Mouse (Mus musculus): ENCODE data around the gene Hmgxb4.
"Not testable (repeated sequence)": the region's sequence is repeated elsewhere in the genome, so short reads cannot be mapped to it uniquely, and the experiment has no call there.

Hmgxb4 gene

DNA sequence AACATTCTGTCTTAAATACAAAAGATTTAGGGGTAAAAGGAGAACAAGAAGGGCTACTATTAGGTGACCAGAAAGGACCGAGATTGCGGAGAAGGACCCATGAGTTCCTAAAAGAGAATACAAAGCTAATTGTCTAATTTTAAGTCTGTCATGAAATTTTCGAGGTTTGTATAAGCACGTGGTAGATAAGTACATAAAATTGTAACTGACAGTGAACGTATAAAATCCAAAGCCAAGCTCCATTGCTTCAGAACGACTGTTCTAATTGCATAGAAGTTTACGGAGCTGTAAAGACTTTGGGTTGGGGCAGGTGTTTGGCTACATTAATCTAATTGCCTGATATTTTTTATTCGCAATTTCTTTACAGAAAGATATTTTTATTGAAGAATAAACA, at the start of gene Hmgxb4:
TSS of gene Hmgxb4 (plus strand) at position 276 of the 394 bp plus-strand sequence.
- DNase-seq (ENCODE audit: low spot score in 2 of 2) = no peak

DNA sequence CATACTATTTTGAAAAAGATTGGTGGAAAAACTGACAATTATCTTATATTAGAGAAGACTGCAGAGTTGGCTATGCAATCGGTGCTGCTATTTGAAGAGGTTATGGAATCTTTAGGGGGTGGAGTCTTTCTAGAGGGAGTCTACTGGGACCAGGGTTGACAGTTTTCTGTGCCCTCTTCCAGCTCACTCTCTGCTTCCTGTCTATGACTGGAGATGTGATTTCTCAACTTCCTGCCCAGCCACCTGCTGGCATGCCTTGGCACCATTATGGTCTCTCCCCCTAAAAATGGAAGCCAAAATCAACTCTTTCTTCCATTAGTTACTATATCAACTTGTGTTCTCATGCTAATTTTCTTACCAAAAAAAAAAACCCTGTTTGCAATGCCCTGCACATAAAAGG, 43.7 kb upstream of the Hmgxb4 start:
- DNase-seq (ENCODE audit: low spot score in 2 of 2) = no peak

DNA sequence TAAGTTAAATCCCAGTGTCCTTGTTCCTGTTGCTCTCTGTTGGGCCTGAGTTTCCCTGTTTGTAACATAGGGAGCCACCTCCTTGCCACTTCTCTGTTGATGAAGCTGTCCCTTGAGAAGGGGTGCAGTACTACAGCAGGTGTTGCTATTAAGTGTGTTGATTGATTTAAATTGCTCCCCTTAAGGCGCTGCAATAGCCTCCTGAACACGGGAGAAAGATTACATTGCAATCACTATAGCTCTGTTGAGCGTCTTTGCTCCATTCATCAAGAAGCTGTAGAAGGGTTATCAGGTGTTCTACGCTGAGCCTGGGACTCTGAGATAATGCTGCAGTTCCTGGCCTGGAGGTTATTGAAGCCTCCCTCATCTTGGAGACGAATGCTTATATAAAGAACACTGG, 29.2 kb upstream of the Hmgxb4 start:
- DNase-seq (ENCODE audit: low spot score in 2 of 2) = no peak

DNA sequence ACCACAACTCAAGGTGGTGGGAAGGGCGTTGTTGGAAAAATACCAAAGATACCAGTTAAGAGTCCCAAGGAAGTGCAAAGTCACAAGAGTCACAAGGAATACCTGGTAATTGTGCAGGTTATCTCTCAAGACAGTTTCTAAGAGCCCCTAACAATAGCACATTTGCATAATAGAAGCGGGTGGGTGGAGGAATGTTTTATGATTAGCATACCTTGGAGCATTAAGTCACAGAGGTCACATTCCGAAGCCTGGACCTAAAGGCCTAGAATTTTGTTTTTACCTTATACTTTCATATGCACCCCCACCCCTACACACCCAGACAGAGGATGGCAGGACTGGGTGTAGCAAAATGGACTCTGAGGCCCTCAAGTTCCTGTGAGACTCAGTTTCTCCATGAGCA, 22.9 kb upstream of the Hmgxb4 start:
- not testable (repeated sequence) for DNase-seq (ENCODE audit: low spot score in 2 of 2)

DNA sequence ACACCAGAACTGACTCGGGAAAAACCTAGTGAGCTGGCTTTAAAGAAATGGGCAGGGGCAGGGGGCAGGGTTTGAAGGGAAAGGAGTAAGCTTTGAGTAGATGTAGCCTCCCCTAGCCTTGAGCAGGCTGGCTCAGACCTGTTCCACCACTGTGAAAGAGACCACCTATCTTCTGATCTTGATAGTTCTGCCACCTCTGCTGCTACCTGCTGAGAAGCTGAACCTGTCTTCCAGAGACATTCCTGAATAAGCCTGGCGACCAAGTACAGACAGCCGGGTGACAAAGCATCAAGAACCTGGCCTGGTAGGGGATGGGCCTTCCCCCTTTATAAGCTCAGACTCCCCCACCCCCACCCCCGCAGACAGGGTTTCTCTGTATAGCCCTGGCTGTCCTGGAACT, 21.5 kb upstream of the Hmgxb4 start:
- DNase-seq (ENCODE audit: low spot score in 2 of 2) = no peak

DNA sequence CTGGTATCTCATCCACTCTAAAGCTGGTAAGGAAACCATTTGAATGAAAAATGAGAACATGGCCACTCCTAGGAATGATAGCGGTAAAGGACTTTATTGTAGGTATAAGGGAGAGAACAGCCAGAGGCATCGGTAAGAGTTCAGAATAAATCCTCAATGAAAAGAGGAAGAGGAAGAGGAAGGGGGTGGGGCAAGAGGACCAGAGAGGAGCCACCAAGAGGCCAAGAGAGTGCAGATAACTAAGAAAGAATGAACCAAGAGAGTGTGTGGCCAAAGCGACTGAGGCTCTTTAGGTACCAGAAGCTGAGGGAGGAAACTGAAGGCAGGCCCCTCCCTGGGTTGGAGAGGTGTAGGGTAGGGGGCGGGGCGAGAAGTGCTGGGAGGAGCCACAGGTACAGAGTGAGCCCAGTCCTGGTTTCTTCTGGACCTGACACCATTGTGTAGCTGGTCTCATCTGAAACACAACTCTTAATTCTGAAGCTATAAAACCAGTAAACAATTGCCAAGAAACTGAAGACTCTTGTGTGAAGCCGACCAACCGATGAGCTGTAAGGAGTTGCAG, 20.8 kb upstream of the Hmgxb4 start:
- no peak for DNase-seq (ENCODE audit: low spot score in 2 of 2)

DNA sequence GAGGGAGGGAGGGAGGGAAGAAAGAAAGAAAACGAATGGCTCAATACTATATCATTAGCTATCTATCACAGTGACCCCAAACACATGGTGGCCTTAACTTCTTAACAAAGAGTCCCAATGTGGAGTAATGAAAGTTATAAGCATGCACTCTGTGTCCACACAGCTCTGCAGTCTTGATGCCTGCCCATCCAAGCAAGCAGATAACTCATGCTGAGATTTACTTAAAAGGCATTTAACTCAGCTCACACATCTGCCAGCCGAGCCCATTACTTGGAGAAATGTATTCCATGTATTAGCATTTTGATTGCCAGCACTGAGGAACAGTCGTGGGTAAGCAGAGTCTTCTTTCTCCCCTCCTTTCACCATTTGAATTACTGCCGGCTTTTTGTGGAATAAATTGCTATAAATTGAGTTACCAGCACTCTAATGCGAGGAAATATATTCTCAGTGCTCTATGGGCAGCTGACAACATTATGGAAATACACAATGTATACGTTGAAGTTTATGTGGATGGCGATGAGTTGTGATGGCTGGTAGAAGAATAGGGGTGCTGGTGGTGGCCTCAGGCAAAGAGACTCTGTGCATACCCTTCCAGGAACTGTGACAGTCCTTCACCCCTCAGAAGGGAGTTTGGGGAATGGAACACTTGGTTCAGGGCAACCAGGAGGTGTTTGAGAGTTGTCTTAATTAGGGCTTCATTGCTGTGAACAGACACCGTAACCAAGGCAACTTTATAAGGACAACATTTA, 19.9 kb upstream of the Hmgxb4 start:
- no peak for DNase-seq (ENCODE audit: low spot score in 2 of 2)

DNA sequence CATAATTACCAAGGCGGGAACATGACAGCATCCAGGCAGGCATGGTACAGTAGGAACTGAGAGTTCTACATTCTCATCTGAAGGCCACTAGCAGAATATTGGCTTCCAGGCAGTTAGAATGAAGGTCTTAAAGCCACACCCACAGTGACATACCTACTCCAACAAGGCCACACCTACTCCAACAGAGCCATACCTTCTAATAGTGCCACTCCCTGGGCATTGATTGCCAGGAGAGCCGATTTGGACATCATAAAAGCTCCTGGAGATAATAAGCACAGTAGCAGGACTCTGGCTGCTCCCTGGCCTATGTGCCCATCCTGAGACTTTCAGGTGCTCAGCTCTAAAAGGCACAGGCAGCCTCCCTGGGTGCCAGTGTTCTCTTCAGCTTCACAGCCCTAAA, 19.3 kb upstream of the Hmgxb4 start:
- no peak for DNase-seq (ENCODE audit: low spot score in 2 of 2)

DNA sequence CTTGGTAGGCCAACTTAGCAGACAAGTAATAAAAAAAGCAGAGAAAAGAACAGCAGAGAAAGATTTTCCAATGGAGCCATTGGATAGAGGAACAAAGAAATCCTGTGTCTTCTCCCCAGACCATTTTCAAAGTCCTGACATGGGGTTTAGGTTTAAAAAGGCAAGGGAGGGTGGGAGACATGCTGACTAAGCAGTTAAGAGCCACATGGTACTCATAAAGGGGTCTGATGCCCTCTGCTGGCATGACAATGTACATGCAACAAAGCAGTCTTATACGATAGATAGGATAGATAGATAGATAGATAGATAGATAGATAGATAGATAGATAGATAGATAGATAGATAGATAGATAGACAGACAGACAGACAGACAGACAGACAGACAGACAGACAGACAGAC, 15.7 kb upstream of the Hmgxb4 start:
- no peak for DNase-seq (ENCODE audit: low spot score in 2 of 2)

DNA sequence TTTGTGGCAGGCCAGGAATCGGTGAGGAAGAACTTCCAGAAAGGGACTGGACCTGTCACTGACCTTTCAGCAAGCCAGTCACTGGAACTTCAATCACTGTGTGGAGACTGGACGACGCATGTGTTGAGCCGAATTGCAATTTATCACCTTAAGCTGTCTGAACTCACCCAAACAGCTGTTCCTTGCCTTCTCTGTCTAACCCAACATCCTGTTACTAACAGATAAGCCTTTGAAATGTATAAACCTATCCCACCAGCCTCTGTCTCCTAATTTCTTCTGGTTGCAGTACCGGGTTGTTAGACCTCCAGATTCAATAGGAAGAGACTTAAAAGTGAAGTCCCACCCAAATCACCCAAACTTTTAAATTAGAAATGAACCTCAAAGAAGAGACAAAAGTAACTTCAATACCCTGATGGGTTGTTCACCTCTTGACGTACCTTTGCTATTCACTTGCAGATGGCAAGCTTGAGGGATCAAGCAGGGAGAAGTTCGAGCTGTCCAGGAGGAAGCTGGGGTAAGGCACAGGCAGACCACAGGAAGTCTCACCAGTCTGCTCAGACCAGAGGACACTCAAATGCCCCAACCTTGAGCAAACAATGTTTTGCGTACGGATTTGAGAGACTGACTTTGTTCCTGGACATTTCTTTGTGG, 13.0 kb upstream of the Hmgxb4 start:
- no peak for DNase-seq (ENCODE audit: low spot score in 2 of 2)

DNA sequence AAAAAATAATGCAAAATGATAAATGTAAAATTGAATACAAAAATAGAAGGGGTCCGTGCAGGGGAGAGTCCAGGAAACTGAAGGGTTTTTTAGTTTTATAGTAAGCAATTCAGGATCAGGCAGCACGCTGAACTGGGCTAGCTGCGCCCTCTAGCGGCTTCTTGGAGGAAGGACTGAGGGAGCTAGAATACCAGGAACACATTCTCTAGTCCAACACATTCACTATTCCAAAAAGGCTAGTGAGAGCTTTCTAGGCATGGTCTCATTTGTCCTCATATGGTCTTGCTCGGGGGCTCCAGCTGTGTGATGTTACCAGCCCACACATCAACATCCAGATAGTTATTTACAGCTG, 12.5 kb upstream of the Hmgxb4 start:
- peak; percentile 3 to 18 for DNase-seq (ENCODE audit: low spot score in 2 of 2)

DNA sequence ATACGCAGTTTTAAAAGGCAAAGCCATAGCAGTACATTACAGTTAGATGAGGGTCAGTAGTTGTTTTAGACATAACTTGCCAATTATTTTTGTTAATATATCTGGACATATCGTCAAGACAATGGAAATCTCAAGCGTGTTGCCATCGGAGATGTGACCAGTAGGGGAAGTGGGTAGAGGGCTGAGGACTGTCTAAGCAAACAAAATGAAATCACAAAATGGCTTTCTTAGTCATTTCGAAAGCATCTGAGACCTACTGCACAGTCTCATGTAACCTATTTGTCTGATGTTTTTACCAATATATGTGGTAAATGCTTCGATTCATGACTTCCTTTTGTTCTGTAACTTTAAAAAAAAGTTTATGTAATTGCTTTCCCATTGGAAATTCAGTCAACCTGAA, 11.3 kb upstream of the Hmgxb4 start:
- no peak for DNase-seq (ENCODE audit: low spot score in 2 of 2)

DNA sequence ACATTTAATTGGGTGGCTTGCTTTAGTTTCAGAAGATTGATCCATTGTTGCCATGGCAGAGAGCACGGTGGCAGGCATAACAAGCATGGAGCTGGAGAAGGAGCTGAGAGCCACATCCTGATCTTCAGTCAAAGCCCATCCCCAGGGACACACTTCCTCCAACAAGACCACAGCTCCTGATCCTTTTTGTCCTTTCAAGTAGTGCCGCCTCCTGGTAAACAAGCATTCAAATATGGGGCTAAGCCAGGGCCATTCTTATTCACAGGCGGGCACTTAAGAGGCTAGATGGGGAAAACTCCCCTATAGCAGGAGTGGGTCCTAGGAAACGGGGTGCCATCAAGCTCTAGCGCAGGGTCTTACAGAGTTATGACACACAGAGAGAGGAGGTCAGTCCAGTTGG, 5.7 kb upstream of the Hmgxb4 start:
- DNase-seq (ENCODE audit: low spot score in 2 of 2) = no peak

DNA sequence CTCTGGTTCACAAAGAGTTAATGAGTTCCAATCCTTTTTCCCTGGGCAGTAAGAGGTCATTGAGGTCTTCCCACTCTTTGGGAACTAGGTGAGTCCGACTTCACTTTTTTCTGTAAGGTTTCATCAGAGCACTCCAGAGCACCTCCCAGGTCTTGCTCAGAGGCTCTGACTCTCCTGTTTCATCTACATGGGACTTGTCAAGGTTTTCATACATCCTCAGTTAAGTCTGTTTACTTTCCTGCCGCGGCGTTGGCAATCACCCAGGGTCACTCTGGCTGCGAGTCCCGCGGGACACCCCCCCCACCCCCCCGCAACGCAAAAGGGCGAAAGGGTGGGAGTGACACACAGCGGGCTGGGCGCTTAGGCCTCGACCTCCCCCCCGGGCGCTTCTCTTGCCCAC, 3.1 kb upstream of the Hmgxb4 start:
- DNase-seq (ENCODE audit: low spot score in 2 of 2) = no peak

DNA sequence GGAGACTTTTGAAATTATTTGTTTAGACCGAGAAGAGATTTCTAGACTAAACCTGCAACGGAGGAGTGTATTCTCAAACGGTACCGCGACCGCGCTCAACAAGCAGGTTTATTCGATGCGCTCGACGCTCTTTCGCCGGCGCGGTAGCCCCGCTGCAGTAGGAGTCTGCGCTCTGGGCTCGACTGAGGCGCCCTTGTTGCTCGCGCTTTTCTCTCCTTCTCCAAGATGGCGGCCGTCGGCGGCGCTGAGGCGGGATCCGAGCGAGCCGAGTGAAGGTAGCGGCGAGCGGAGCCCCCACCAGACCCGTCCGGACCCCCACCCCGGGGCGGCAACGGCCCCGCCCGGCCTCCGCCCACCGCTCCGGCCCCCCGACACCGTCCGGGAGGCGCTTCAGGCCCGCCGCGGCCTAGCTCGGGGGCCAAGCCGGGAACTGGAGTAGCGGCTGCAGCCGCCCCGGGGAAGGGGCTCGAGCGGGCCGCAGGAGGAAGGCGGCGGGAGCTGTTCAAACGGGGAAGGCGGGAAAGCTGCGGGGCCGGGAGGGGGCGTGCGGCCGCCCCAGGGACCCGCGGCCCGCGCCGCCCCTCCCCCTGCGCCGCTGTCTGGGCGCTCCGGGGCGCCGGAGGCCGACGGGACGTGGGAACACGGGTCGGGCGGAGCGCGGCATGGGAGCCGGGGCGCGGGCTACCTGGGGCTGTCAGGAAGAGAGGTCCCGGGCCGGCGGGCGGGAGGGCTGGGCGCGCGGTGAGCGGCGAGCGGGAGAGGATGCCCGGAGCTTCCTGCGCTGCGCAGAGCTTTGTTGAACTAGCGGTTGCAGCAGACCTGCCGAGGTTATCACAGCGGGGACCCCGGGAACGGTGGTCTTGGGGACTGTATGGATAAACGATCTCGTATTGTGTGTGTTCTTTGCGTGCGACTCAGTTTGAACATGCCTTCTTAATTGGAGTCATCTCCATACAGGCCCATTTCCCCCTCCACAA, 607 bp downstream of the Hmgxb4 start:
- DNase-seq (ENCODE audit: low spot score in 2 of 2) = peak; percentile 83 to 87

DNA sequence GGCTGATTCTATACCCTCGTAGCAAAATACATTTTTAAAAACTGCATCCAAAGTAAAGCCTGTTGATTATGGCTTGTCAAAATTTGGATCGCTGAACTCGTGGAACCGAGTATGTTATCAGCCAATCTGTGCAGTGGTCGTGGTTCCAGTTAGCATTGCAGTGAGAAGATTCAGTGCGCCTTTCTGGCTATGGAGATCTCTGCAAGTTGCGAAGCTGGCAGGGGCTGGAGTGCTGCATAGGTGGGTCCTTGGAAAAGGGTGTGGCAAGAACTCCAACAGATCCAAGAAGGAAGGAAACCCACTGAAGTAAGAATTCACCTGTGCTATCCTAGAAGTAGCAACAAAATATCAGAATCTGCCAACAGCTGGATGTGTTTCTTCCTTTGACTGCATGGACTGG, 1.4 kb downstream of the Hmgxb4 start:
- no peak for DNase-seq (ENCODE audit: low spot score in 2 of 2)

DNA sequence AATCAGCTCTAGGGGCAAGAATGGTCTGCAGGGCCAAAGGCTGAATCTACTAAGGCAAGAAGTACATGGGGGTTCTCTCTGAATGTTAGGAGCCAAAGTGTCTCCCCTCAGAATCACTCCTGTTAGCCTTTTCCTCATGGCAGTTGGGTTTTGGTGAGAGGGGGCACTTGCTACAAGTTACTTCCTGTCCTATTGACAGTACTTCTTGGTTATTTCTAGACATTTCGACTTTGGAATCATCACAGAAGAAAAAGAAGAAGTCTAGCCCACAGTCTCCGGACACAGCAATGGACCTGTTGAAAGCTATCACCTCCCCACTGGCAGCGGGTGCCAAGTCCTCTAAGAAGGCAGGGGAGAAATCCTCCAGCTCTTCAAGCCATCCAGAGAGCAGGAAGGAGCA, 7.3 kb downstream of the Hmgxb4 start:
- DNase-seq (ENCODE audit: low spot score in 2 of 2) = no peak

DNA sequence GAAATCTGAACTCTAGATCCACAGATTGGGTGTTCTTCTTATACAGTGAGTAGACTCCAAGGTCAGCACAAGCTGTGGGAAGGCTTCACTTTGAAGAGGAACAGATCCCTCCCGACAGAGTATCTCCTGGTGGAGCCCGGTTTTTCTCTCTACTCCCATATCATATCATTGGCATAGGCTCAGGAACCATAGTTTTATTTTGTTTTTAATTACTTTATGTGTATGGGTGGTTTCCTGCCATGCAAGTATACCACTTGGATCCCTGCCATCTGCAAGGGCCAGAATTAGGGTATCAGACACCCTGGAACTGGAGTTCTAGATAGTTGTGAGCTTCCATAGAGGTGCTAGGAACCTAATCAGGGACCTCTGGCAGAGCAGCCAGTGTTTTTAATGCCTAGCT, 15.7 kb downstream of the Hmgxb4 start:
- DNase-seq (ENCODE audit: low spot score in 2 of 2) = no peak

DNA sequence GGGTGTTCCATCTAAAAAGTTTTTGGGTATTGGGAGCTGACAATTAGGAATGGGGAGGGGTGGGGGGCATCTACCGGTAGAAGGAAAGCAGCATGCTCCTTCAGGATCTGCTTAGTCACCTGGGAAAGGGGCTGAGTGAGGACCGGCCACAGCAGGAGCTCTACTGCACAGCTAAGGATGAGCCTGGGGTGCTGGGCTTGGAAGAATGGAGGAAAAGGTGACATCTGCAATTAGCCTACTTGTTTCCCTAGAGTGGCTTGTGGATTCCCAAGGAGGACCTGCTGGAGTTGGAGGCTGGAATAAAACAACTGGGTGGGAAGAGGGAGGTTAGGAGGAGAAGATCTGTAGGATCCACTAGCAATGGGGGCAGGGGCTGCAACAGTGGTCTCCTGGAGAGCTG, 20.4 kb downstream of the Hmgxb4 start:
- no peak for DNase-seq (ENCODE audit: low spot score in 2 of 2)

DNA sequence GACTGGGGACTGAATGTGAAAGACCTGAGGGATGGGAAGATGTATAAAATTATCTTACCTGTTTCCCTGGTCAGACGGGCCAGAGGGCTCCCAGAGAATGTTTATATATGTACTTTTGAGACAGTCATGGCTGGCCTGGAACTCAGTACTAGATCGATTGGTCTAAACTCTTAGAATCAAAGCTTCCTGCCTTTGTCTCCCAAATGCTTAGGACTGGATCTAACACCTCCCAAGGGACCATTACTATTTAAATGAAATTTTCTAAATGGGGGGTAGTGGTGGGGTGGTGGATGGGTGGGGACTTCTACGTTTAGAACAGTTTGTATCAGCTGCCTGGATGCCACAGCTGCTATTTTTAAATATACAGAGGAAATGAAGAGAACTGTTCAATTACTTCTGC, 20.8 kb downstream of the Hmgxb4 start:
- DNase-seq (ENCODE audit: low spot score in 2 of 2) = no peak

DNA sequence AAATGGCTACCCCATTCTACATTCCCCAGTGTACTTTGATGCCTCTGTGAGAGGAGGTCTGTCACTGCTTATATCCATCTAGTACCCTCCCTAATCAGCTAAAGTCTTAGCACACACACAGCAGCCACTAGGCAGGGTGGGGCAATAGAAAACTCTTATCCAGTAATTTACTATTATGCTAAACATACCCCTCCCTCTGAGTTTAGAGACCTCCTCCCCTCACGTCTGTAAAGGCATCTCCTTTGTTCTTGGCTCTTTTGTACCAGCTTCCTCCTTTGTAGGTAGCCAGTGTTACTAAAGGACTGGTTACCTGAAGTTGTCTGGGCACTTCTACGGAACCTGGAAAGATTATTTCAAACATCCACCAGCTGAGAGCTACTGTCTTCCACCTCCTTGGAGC, 22.8 kb downstream of the Hmgxb4 start:
- DNase-seq (ENCODE audit: low spot score in 2 of 2) = no peak

DNA sequence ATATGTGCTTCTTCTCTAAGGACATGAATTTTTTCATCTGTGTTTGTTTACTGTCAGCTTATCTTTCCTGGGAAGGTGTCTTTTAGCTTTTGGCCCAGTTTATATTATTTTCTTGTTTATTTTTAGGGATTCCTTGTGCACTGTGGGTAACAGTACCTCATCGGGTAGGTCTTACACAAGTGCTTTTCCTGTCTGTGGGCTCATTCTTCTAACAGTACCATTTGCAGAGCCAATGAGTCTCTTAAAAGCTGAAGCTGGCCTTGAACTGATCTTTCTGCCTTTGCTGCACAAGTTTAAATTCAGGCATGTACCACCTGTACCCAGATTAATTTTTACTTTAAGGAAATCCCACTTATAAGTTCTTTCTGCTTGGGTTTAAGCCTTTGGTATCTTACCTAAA, 23.3 kb downstream of the Hmgxb4 start:
- DNase-seq (ENCODE audit: low spot score in 2 of 2) = no peak

All from spleen, postnatal 36 days (tissue).